Mouse (Mus musculus) layer of hippocampus, adult 8-10 months (tissue): ENCODE measurements around the gene Cox8b. TPM values are rescaled to one million over a fixed set of nuclear protein-coding genes. Genes with fewer than 3 reads are reported as not detected.
A peak's percentile ranks its signal among the peaks of the same experiment; 100 is the strongest.

ENCODE experiments used
- DNase-seq, 2 experiments: peaks; one replicate each; pipeline ENCODE4 v3.0.0; 2022; ENCODE audit warnings: low spot score in 2 of 2
- total RNA-seq, 4 experiments: library from RNA; stranded (reverse); gene quantifications; 2 replicates each; pipeline ENCODE4 v1.2.4; 2022

Gene Cox8b
- total RNA-seq, 4 experiments from 2014 or later: 1.8 to 2.3 (median 1.9) TPM; not detected in 1

GRCm38 (mm10) chr7:140874224-140874623 is 26.0 kb downstream of the Cox8b start:
- no peak for DNase-seq

GRCm38 (mm10) chr7:140864761-140865160 is 35.5 kb downstream of the Cox8b start:
- DNase-seq: no peak

GRCm38 (mm10) chr7:140860728-140861127 is 39.5 kb downstream of the Cox8b start:
- DNase-seq: no peak

GRCm38 (mm10) chr7:140859997-140860396 is 40.2 kb downstream of the Cox8b start:
- no peak for DNase-seq

- DNase-seq: no peak
Observed at GRCm38 (mm10) chr7:140858746-140859145, 41.5 kb downstream of the Cox8b start.

- DNase-seq: no peak
Observed at GRCm38 (mm10) chr7:140857550-140858505, 42.4 kb downstream of the Cox8b start, which contains the start of gene Bet1l. Bet1l (minus strand) TSS chr7:140857577.

- DNase-seq: peak; percentile 84 to 85
Observed at GRCm38 (mm10) chr7:140856785-140857549, 43.3 kb downstream of the Cox8b start, which contains the start of gene Ric8a. Ric8a (plus strand) TSS chr7:140856957.

- DNase-seq: peak; percentile 84 to 87
Observed at GRCm38 (mm10) chr7:140855860-140856784, 44.1 kb downstream of the Cox8b start, which contains the start of gene Gm45785. Gm45785 (minus strand) TSS chr7:140856331.

GRCm38 (mm10) chr7:140855181-140855580 is 45.1 kb downstream of the Cox8b start:
- DNase-seq: no peak

GRCm38 (mm10) chr7:140854483-140854882 is 45.8 kb downstream of the Cox8b start:
- no peak for DNase-seq

- no peak for DNase-seq
Observed at GRCm38 (mm10) chr7:140853386-140853785, 46.9 kb downstream of the Cox8b start.

- no peak for DNase-seq
Observed at GRCm38 (mm10) chr7:140851916-140852315, 48.3 kb downstream of the Cox8b start.

Other genes with a start within 250 kb of the Cox8b start
- under 1 TPM; 0.18 to 0.36 (median 0.26) TPM for gene Olfr539, start 240.5 kb downstream of the Cox8b start, total RNA-seq
- under 1 TPM; 0.04 to 0.12 (median 0.08) TPM for gene Olfr45, start 218.5 kb downstream of the Cox8b start, total RNA-seq
- gene Olfr541, start 203.2 kb downstream of the Cox8b start, total RNA-seq: under 1 TPM in 1 of 4 experiments, not detected in 3; 0.23 TPM
- gene Cyp2e1, start 136.7 kb downstream of the Cox8b start, total RNA-seq: under 1 TPM in 1 of 4 experiments, not detected in 3; 0.35 TPM
- under 1 TPM in 3 of 4 experiments, not detected in 1; 0.43 to 0.72 (median 0.63) TPM for gene Syce1, start 112.6 kb downstream of the Cox8b start, total RNA-seq
- 10 to 100 TPM; 16.3 to 17.8 (median 16.7) TPM for gene Zfp941, start 78.3 kb downstream of the Cox8b start, total RNA-seq
- 1 to 10 TPM; 2.3 to 3.6 (median 2.6) TPM for gene Urah, start 65.4 kb downstream of the Cox8b start, total RNA-seq
- gene Scgb1c1, start 54.9 kb downstream of the Cox8b start, total RNA-seq: not detected
- not detected for gene Odf3, start 52.6 kb downstream of the Cox8b start, total RNA-seq
- gene Gm45785, start 44.1 kb downstream of the Cox8b start, total RNA-seq: 1 to 10 TPM in 1 of 4 experiments, under 1 TPM in 2, not detected in 1; 0.43 to 1.5 (median 0.85) TPM
- 10 to 100 TPM; 74.6 to 79.7 (median 77.3) TPM for gene Ric8a, start 43.5 kb downstream of the Cox8b start, total RNA-seq
- 10 to 100 TPM; 24.8 to 28.6 (median 26.2) TPM for gene Bet1l, start 42.9 kb downstream of the Cox8b start, total RNA-seq
- gene Psmd13, start 18.5 kb downstream of the Cox8b start, total RNA-seq: 100 to 1,000 TPM; 105 to 120 (median 119) TPM
- 10 to 100 TPM; 65.3 to 73.7 (median 70.3) TPM for gene Sirt3, start 18.1 kb downstream of the Cox8b start, total RNA-seq
- gene Nlrp6, start 20.5 kb upstream of the Cox8b start, total RNA-seq: under 1 TPM; 0.49 to 0.64 (median 0.59) TPM
- 1 to 10 TPM; 3.6 to 6.3 (median 4.9) TPM for gene Pgghg, start 40.9 kb upstream of the Cox8b start, total RNA-seq
- not detected for gene Ifitm5, start 49.8 kb upstream of the Cox8b start, total RNA-seq
- gene Gm45717, start 55.5 kb upstream of the Cox8b start, total RNA-seq: not detected
- gene Ifitm2, start 55.5 kb upstream of the Cox8b start, total RNA-seq: 10 to 100 TPM; 13.8 to 19.4 (median 17.2) TPM
- gene Ifitm1, start 66.8 kb upstream of the Cox8b start, total RNA-seq: 1 to 10 TPM; 2.5 to 5.1 (median 2.7) TPM
- gene Ifitm3, start 110.3 kb upstream of the Cox8b start, total RNA-seq: 10 to 100 TPM in 3 of 4 experiments, 1 to 10 TPM in 1; 9.0 to 40.6 (median 20.8) TPM
- gene Ifitm6, start 117.5 kb upstream of the Cox8b start, total RNA-seq: 1 to 10 TPM in 1 of 4 experiments, not detected in 3; 1.1 TPM
- gene Gm17387, start 128.7 kb upstream of the Cox8b start, total RNA-seq: not detected
- 10 to 100 TPM; 72.5 to 87.3 (median 78.8) TPM for gene B4galnt4, start 160.7 kb upstream of the Cox8b start, total RNA-seq
- gene Pkp3, start 177.8 kb upstream of the Cox8b start, total RNA-seq: not detected
- gene Sigirr, start 200.1 kb upstream of the Cox8b start, total RNA-seq: 1 to 10 TPM; 2.6 to 3.1 (median 2.9) TPM
- not detected for gene Ano9, start 217.4 kb upstream of the Cox8b start, total RNA-seq
- gene Ptdss2, start 221.9 kb upstream of the Cox8b start, total RNA-seq: 10 to 100 TPM; 39.5 to 57.5 (median 54.0) TPM